ENCODE assay signal across 10 mouse cellular contexts in genomic region chr11:74376847-74377246, GRCm38 (mm10). TPM values are rescaled to one million over a fixed set of nuclear protein-coding genes. Genes with fewer than 3 reads are reported as not detected.
A peak's percentile ranks its signal among the peaks of the same experiment; 100 is the strongest.
DNase-seq lines count a peak whose midpoint lies in the region; ATAC-seq and TF ChIP-seq lines count a peak whose summit lies in the region.
"Had no signal": no experiment of that assay in that cellular context is flagged by ENCODE, and none has a peak within 500 bp of the region (broad histone marks: within the 10 kb centered on the region; RNA-seq: fewer than 3 reads in every experiment).

No protein-coding gene starts in this region.

- ATAC-seq in kidney, embryonic 16.5 days (ENCODE audit: low FRiP score, low TSS enrichment), result no peak
- peak; percentile 45; the same call in 1 of the 2 replicates for ATAC-seq in embryonic facial prominence, embryonic 15.5 days (ENCODE audit: insufficient number of reproducible peaks, low FRiP score, low TSS enrichment, low read depth)
- ATAC-seq in hindbrain, embryonic 12.5 days (ENCODE audit: low FRiP score), result peak; percentile 77

- H3K4me3 ChIP-seq in kidney, adult 2 months (ENCODE audit: insufficient read depth, low read depth, low read length), result no peak overlapping the region
- H3K4me3 ChIP-seq in kidney, embryonic 16.5 days (ENCODE audit: low read length), result no peak overlapping the region
- H3K4me3 ChIP-seq in embryonic facial prominence, embryonic 15.5 days (replicated peaks), result no peak overlapping the region
- no peak overlapping the region for H3K4me3 ChIP-seq in hindbrain, embryonic 12.5 days
- H3K4me3 ChIP-seq: embryonic facial prominence, embryonic 12.5 days; megakaryocyte, embryonic 14.5 days had no signal

- no peak overlapping the region for H3K9ac ChIP-seq in kidney, embryonic 16.5 days (replicated peaks; ENCODE audit: low read length)
- H3K9ac ChIP-seq in embryonic facial prominence, embryonic 15.5 days, result no peak overlapping the region
- H3K9ac ChIP-seq in hindbrain, embryonic 12.5 days, result no peak overlapping the region
- H3K9ac ChIP-seq: embryonic facial prominence, embryonic 12.5 days had no signal

- H3K9me3 ChIP-seq in kidney, embryonic 16.5 days (ENCODE audit: low read length), result no peaks in the 10 kb centered on the region
- no peaks in the 10 kb centered on the region for H3K9me3 ChIP-seq in embryonic facial prominence, embryonic 15.5 days (replicated peaks)
- H3K9me3 ChIP-seq in hindbrain, embryonic 12.5 days (replicated peaks), result no peaks in the 10 kb centered on the region
- H3K9me3 ChIP-seq: embryonic facial prominence, embryonic 12.5 days; megakaryocyte, embryonic 14.5 days had no signal

- peak; percentile 74 for TF ChIP-seq CTCF in kidney, adult 2 months (conservative IDR thresholded peaks at IDR 0.05; ENCODE audit: insufficient read depth, insufficient read length, low read depth, low read length)

- DNase-seq in kidney, adult 2 months, result peak; percentile 58
- DNase-seq in adrenal gland, postnatal 14 days, result peak; percentile 75
- peak; percentile 49 to 71 for DNase-seq in layer of hippocampus, postnatal 25 days (ENCODE audit: extremely low spot score in 1 of 2, low spot score in 1 of 2)
- peak; percentile 64 for DNase-seq in mesoderm, embryonic 11.5 days (ENCODE audit: low read depth, low spot score)
- DNase-seq in telencephalon, adult 2 months (ENCODE audit: low read depth, low spot score), result peak; percentile 58

- H3K27me3 ChIP-seq in kidney, adult 2 months (replicated peaks; ENCODE audit: control insufficient read depth, insufficient read depth, low read length), result no peaks in the 10 kb centered on the region
- H3K27me3 ChIP-seq in kidney, embryonic 16.5 days (ENCODE audit: insufficient read depth, low read length), result 0 out of 2 replicates have a peak, but pooled peaks cover 3% of the 10 kb centered on the region
- H3K27me3 ChIP-seq in embryonic facial prominence, embryonic 15.5 days, result no peaks in the 10 kb centered on the region
- peaks cover 4% of the 10 kb centered on the region; the same call in 1 of the 2 replicates for H3K27me3 ChIP-seq in hindbrain, embryonic 12.5 days
- H3K27me3 ChIP-seq: embryonic facial prominence, embryonic 12.5 days had no signal

- no peaks in the 10 kb centered on the region for H3K4me1 ChIP-seq in kidney, adult 2 months (ENCODE audit: control insufficient read depth, insufficient read depth, low read length)
- no peaks in the 10 kb centered on the region for H3K4me1 ChIP-seq in kidney, embryonic 16.5 days (ENCODE audit: insufficient read depth, low read length)
- 0 out of 2 replicates have a peak, but pooled peaks cover 4% of the 10 kb centered on the region for H3K4me1 ChIP-seq in embryonic facial prominence, embryonic 15.5 days
- H3K4me1 ChIP-seq in hindbrain, embryonic 12.5 days, result no peaks in the 10 kb centered on the region
- H3K4me1 ChIP-seq: embryonic facial prominence, embryonic 12.5 days; megakaryocyte, embryonic 14.5 days had no signal

- no peak for TF ChIP-seq POLR2A in kidney, adult 2 months (IDR thresholded peaks at IDR 0.05; ENCODE audit: low read depth, low read length)

- H3K4me2 ChIP-seq in kidney, embryonic 16.5 days (replicated peaks; ENCODE audit: low read depth, low read length), result no peak overlapping the region
- H3K4me2 ChIP-seq in embryonic facial prominence, embryonic 15.5 days (replicated peaks), result no peak overlapping the region
- H3K4me2 ChIP-seq in hindbrain, embryonic 12.5 days (replicated peaks), result no peak overlapping the region
- H3K4me2 ChIP-seq: embryonic facial prominence, embryonic 12.5 days had no signal

- no peaks in the 10 kb centered on the region for H3K36me3 ChIP-seq in kidney, adult 2 months (ENCODE audit: control insufficient read depth, insufficient read depth, low read length)
- H3K36me3 ChIP-seq in kidney, embryonic 16.5 days (ENCODE audit: insufficient read depth, low read length), result no peaks in the 10 kb centered on the region
- no peaks in the 10 kb centered on the region for H3K36me3 ChIP-seq in embryonic facial prominence, embryonic 15.5 days
- no peaks in the 10 kb centered on the region for H3K36me3 ChIP-seq in hindbrain, embryonic 12.5 days
- H3K36me3 ChIP-seq: embryonic facial prominence, embryonic 12.5 days had no signal

- H3K27ac ChIP-seq in kidney, adult 2 months (ENCODE audit: insufficient read depth, low read depth, low read length), result no peak overlapping the region
- H3K27ac ChIP-seq in kidney, embryonic 16.5 days (ENCODE audit: low read length), result no peak overlapping the region
- no peak overlapping the region for H3K27ac ChIP-seq in embryonic facial prominence, embryonic 15.5 days (replicated peaks)
- no peak overlapping the region for H3K27ac ChIP-seq in hindbrain, embryonic 12.5 days
- H3K27ac ChIP-seq: embryonic facial prominence, embryonic 12.5 days had no signal

- 76% methylated on average over 3 of the region's 3 CpGs for WGBS in kidney, adult 2 months
- WGBS in kidney, embryonic 16.5 days, result 70% methylated on average over 3 of the region's 3 CpGs
- 49% methylated on average over 3 of the region's 3 CpGs for WGBS in embryonic facial prominence, embryonic 15.5 days
- 75% methylated on average over 3 of the region's 3 CpGs for WGBS in hindbrain, embryonic 12.5 days

RNA-seq across cellular contexts. Expression of gene Olfr412, which starts 15.0 kb away (rescaled TPM):
- not detected in 2 replicates for polyA plus RNA-seq in kidney, adult 2 months (2012; rRNA removed)
- polyA plus RNA-seq in kidney, embryonic 16.5 days (2015; fragmentation: Nextera tagmentation; extraction: Ambion mirVana), result not detected in 2 replicates
- not detected in 2 replicates for total RNA-seq in adrenal gland, postnatal 14 days (2021)
- polyA plus RNA-seq in embryonic facial prominence, embryonic 15.5 days (2015; fragmentation: Nextera tagmentation; extraction: Ambion mirVana), result not detected in 2 replicates
- not detected in 2 replicates for polyA plus RNA-seq in hindbrain, embryonic 12.5 days (2016; fragmentation: Nextera tagmentation; extraction: Ambion mirVana)
- not detected for total RNA-seq in layer of hippocampus, postnatal 25 days (2021)
- polyA plus RNA-seq: embryonic facial prominence, embryonic 12.5 days had no signal

RNA-seq across cellular contexts. Expression of gene Olfr411, which starts 24.4 kb away (rescaled TPM):
- polyA plus RNA-seq in kidney, adult 2 months (2012; rRNA removed), result not detected in 2 replicates
- polyA plus RNA-seq in kidney, embryonic 16.5 days (2015; fragmentation: Nextera tagmentation; extraction: Ambion mirVana), result not detected in 2 replicates
- not detected in 2 replicates for total RNA-seq in adrenal gland, postnatal 14 days (2021)
- polyA plus RNA-seq in embryonic facial prominence, embryonic 15.5 days (2015; fragmentation: Nextera tagmentation; extraction: Ambion mirVana), result 0.30 and 0.51 TPM in 2 replicates
- not detected in 2 replicates for polyA plus RNA-seq in hindbrain, embryonic 12.5 days (2016; fragmentation: Nextera tagmentation; extraction: Ambion mirVana)
- not detected for total RNA-seq in layer of hippocampus, postnatal 25 days (2021)
- polyA plus RNA-seq: embryonic facial prominence, embryonic 12.5 days had no signal

RNA-seq across cellular contexts. Expression of gene Olfr410, which starts 39.0 kb away (rescaled TPM):
- polyA plus RNA-seq in kidney, adult 2 months (2012; rRNA removed), result not detected in 2 replicates
- not detected in 2 replicates for polyA plus RNA-seq in kidney, embryonic 16.5 days (2015; fragmentation: Nextera tagmentation; extraction: Ambion mirVana)
- total RNA-seq in adrenal gland, postnatal 14 days (2021), result not detected in 2 replicates
- polyA plus RNA-seq in embryonic facial prominence, embryonic 15.5 days (2015; fragmentation: Nextera tagmentation; extraction: Ambion mirVana), result 0.11 and 0.12 TPM in 2 replicates
- polyA plus RNA-seq in hindbrain, embryonic 12.5 days (2016; fragmentation: Nextera tagmentation; extraction: Ambion mirVana), result not detected in 2 replicates
- not detected for total RNA-seq in layer of hippocampus, postnatal 25 days (2021)
